Mouse (Mus musculus) liver, adult 2 months (tissue): Measurements from ENCODE around the gene Crim1. TPM values are rescaled to one million over a fixed set of nuclear protein-coding genes. Genes with fewer than 3 reads are reported as not detected.

Source experiments
- DNase-seq: peaks from one replicate; pipeline ENCODE4 v3.0.0-alpha.2; 2011; ENCODE audit warnings: low read depth, low spot score; ENCODE audit errors: extremely low read depth
- H3K27ac ChIP-seq: fragments of 200-500 bp; replicated peaks from 2 replicates; pipeline ENCODE4 v1.5.1; 2012; ENCODE audit warnings: low read depth, mild to moderate bottlenecking, control low read depth, inconsistent platforms, low read length; ENCODE audit not compliant: insufficient read depth
- H3K27me3 ChIP-seq: fragments of 200-500 bp; 2 replicates; pipeline ENCODE4 v1.6.1; 2012; ENCODE audit warnings: mild to moderate bottlenecking, moderate library complexity, low read length, inconsistent platforms; ENCODE audit not compliant: control insufficient read depth, insufficient read depth
- H3K36me3 ChIP-seq: fragments of 200-500 bp; 2 replicates; pipeline ENCODE4 v1.6.1; 2012; ENCODE audit warnings: low read length, inconsistent platforms; ENCODE audit not compliant: control insufficient read depth, insufficient read depth
- H3K4me1 ChIP-seq: fragments of 200-500 bp; 2 replicates; pipeline ENCODE4 v1.6.1; 2011; ENCODE audit warnings: low read length; ENCODE audit not compliant: control insufficient read depth, insufficient read depth
- H3K4me3 ChIP-seq: fragments of 200-500 bp; 2 replicates; pipeline ENCODE4 v1.5.1; 2011; ENCODE audit warnings: low read depth, mild to moderate bottlenecking, control low read depth, low read length, moderate library complexity; ENCODE audit not compliant: insufficient read depth
- H3K79me2 ChIP-seq: fragments of 200-500 bp; 2 replicates; pipeline ENCODE4 v1.6.1; 2012; ENCODE audit warnings: inconsistent platforms, mild to moderate bottlenecking, low read length, moderate library complexity; ENCODE audit not compliant: control insufficient read depth, insufficient read depth
- H3K9ac ChIP-seq: fragments of 200-500 bp; 2 replicates; pipeline ENCODE4 v1.6.1; 2012; ENCODE audit warnings: low read depth, mild to moderate bottlenecking, control low read depth, inconsistent platforms, low read length
- CTCF ChIP-seq: fragments of 200-500 bp; IDR thresholded peaks from 2 replicates; pipeline ENCODE4 v1.5.1; 2011; ENCODE audit warnings: low read depth, low read length, control low read depth
- POLR2A ChIP-seq: fragments of 200-500 bp; IDR thresholded peaks from 2 replicates; pipeline ENCODE4 v1.6.1; 2011; ENCODE audit warnings: low read length, control low read depth; ENCODE audit not compliant: insufficient read depth; ENCODE audit errors: extremely low read depth
- WGBS: fragments of 180-500 bp; shearing (Covaris S2); methylation state at CpG from one replicate; pipeline ENCODE4 v1.1.7; 2018; 5-methylcytosine and 5-hydroxymethylcytosine counted together
- polyA plus RNA-seq: library from polyadenylated mRNA; depleted of rRNA; stranded (reverse); fragments of >200 nt; gene quantifications from 2 replicates; pipeline ENCODE4 v1.2.3, GENCODE M21; 2012
- total RNA-seq: library from RNA; depleted of rRNA; stranded (reverse); fragments of >200 nt; gene quantifications from 2 replicates; pipeline ENCODE4 v1.2.3, GENCODE M21; 2014

The Crim1 gene
- total and polyA plus RNA-seq, 2 experiments: 5.6 to 9.0 TPM

DNA sequence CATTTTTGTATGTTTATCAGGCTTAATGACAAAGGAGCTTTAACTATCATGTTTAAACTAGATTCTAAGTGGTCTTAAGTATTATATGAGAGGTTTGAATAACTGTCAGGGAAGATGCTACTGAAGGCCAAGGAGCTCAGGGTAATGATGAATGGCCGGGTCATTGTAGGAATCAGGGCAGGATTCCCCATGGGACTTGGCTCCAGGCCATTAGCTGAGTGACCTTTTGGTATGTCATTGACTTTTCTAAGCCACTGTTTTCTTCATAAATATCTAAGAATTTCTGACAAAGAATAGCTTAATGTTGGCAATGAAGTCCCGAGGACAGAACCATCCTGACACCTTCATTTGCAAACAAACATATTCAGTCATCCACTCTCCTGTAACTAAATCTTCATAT lies 66.2 kb downstream of the Crim1 start:
- H3K36me3 ChIP-seq: no peaks in the 10 kb centered on the region
- no peak for DNase-seq
- H3K79me2 ChIP-seq: peaks cover 2% of the 10 kb centered on the region; the same call in 1 of the 2 replicates
- no peak overlapping the region for H3K4me3 ChIP-seq
- TF ChIP-seq POLR2A: no peak
- no peak for TF ChIP-seq CTCF
- 53% methylated on average over 2 of the region's 2 CpGs for WGBS
- H3K27me3 ChIP-seq: no peaks in the 10 kb centered on the region
- H3K9ac ChIP-seq: no peak overlapping the region
- peaks cover 1% of the 10 kb centered on the region for H3K4me1 ChIP-seq
- no peak overlapping the region for H3K27ac ChIP-seq

GRCm38 (mm10) chr17:78268591-78268990 lies 68.5 kb downstream of the Crim1 start:
- WGBS: 81% methylated on average over 4 of the region's 4 CpGs
- Histone ChIP-seq H3K27me3 (no peaks in the 10 kb centered on the region), H3K36me3 (no peaks in the 10 kb centered on the region), H3K4me1 (peaks cover 4% of the 10 kb centered on the region; the same call in 1 of the 2 replicates), H3K79me2 (no peaks in the 10 kb centered on the region; the same call in 1 of the 2 replicates), H3K27ac (no peak overlapping the region), H3K9ac (no peak overlapping the region), H3K4me3 (no peak overlapping the region)
- DNase-seq: no peak
- TF ChIP-seq POLR2A (no peak), CTCF (no peak)

GRCm38 (mm10) chr17:78269311-78269710 lies 69.3 kb downstream of the Crim1 start:
- Histone ChIP-seq H3K79me2 (no peaks in the 10 kb centered on the region; the same call in 1 of the 2 replicates), H3K27me3 (no peaks in the 10 kb centered on the region), H3K36me3 (no peaks in the 10 kb centered on the region), H3K4me1 (peaks cover 11% of the 10 kb centered on the region), H3K27ac (no peak overlapping the region), H3K9ac (no peak overlapping the region), H3K4me3 (peak overlapping the region; percentile 18; the same call in 1 of the 2 replicates)
- WGBS: 47% methylated on average over 8 of the region's 8 CpGs
- peak; percentile 74 for DNase-seq
- TF ChIP-seq CTCF (no peak), POLR2A (no peak)

DNA sequence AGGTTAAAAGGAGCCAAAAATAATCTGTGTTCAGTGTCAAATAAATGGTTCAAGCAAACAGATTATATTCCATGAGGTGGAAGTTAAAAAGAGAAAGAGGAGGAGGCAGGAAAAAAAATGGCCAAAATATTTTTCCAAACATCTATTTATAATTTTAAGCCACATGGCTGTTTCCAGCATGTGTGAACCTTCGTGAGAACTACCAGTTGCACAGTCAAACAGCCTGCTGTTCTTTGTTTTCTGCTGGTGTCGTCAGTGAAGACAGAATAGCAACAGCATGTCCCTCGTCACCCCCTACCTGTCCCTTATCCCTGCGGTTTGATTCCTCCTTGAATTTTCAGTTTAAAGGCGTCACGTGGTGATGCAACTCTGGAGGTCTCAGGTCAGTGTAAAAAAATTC lies 70.0 kb downstream of the Crim1 start:
- Histone ChIP-seq H3K79me2 (no peaks in the 10 kb centered on the region), H3K36me3 (no peaks in the 10 kb centered on the region), H3K27me3 (no peaks in the 10 kb centered on the region), H3K4me3 (no peak overlapping the region), H3K4me1 (peaks cover 11% of the 10 kb centered on the region), H3K27ac (no peak overlapping the region), H3K9ac (no peak overlapping the region)
- no peak for DNase-seq
- 89% methylated on average over 6 of the region's 6 CpGs for WGBS
- TF ChIP-seq CTCF: no peak
- TF ChIP-seq POLR2A: no peak

DNA sequence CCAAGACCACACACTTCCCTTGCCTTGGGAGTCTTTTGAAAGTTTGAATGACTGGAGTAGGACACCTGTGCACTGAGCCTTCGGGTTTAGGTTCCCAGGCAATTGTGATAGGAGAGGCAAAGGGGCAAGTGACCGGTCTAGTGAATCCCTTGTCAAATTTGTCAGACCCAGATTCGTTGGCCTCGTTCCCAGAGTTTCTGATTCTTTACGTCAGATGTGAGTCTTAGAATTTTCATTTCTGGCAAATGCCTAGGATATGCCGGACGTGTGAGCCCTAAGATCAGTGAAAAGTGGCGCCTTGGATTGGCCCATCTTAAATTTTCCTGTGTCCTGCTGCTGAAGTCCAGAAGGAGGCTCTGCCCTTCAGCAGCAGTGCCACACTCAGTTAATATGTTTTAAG lies 71.7 kb downstream of the Crim1 start:
- H3K27me3 ChIP-seq: no peaks in the 10 kb centered on the region
- 76% methylated on average over 8 of the region's 8 CpGs for WGBS
- H3K9ac ChIP-seq: no peak overlapping the region
- H3K4me3 ChIP-seq: no peak overlapping the region
- no peak for TF ChIP-seq CTCF
- TF ChIP-seq POLR2A: no peak
- H3K79me2 ChIP-seq: peaks cover 3% of the 10 kb centered on the region; the same call in 1 of the 2 replicates
- DNase-seq: no peak
- H3K36me3 ChIP-seq: no peaks in the 10 kb centered on the region
- peaks cover 12% of the 10 kb centered on the region for H3K4me1 ChIP-seq
- H3K27ac ChIP-seq: no peak overlapping the region

- peaks cover 12% of the 10 kb centered on the region for H3K4me1 ChIP-seq
- no peak overlapping the region for H3K4me3 ChIP-seq
- H3K79me2 ChIP-seq: peaks cover 3% of the 10 kb centered on the region; the same call in 1 of the 2 replicates
- no peaks in the 10 kb centered on the region for H3K27me3 ChIP-seq
- no peak overlapping the region for H3K9ac ChIP-seq
- DNase-seq: no peak
- H3K36me3 ChIP-seq: no peaks in the 10 kb centered on the region
- TF ChIP-seq CTCF (no peak), POLR2A (no peak)
- no peak overlapping the region for H3K27ac ChIP-seq
- 95% methylated on average over 8 of the region's 8 CpGs for WGBS
These were observed 72.1 kb downstream of the Crim1 start for GRCm38 (mm10) chr17:78272142-78272541.
